Mouse (Mus musculus): ENCODE measurements around the gene Cd40. TPM values are rescaled to one million over a fixed set of nuclear protein-coding genes. Genes with fewer than 3 reads are reported as not detected.

Gene Cd40
- total RNA-seq, 2 experiments from 2014 or later, result 1.7 to 3.2 TPM

- DNase-seq, result no peak
- intact Hi-C loops (cut with DNase I), result no loop called here
These were observed 3.9 kb upstream of the Cd40 start for GRCm38 (mm10) chr2:165051566-165051965.

- intact Hi-C loops (cut with DNase I), result no loop called here
- DNase-seq, result peak in 1 of 2 experiments; percentile 35
These were observed 478 bp downstream of the Cd40 start for GRCm38 (mm10) chr2:165055905-165056304.

- no peak for DNase-seq
- intact Hi-C loops (cut with DNase I), result no loop called here
These were observed 1.1 kb downstream of the Cd40 start for GRCm38 (mm10) chr2:165056377-165057085.

- DNase-seq, result no peak
- intact Hi-C loops (cut with DNase I), result no loop called here
These were observed 4.5 kb downstream of the Cd40 start for GRCm38 (mm10) chr2:165059961-165060360.

GRCm38 (mm10) chr2:165061638-165062433 is 6.4 kb downstream of the Cd40 start:
- intact Hi-C loops (cut with DNase I), result no loop called here
- DNase-seq, result peak in 1 of 2 experiments; percentile 14

- no peak for DNase-seq
- intact Hi-C loops (cut with DNase I), result no loop called here
These were observed 9.1 kb downstream of the Cd40 start for GRCm38 (mm10) chr2:165064489-165064888.

- no peak for DNase-seq
- intact Hi-C loops (cut with DNase I), result no loop called here
These were observed 13.4 kb downstream of the Cd40 start for GRCm38 (mm10) chr2:165068806-165069205.

- DNase-seq, result peak; percentile 68 to 69
- intact Hi-C loops (cut with DNase I), result loop anchor here (1.0 kb wide), 1 partner anchor 108 kb away; no protein-coding TSS in a partner anchor
These were observed 14.8 kb downstream of the Cd40 start for GRCm38 (mm10) chr2:165070096-165070816.

- DNase-seq, result no peak
- intact Hi-C loops (cut with DNase I), result no loop called here
These were observed 18.0 kb downstream of the Cd40 start for GRCm38 (mm10) chr2:165073381-165073781.

- peak; percentile 58 to 59 for DNase-seq
- intact Hi-C loops (cut with DNase I), result loop anchor here (1.0 to 2.0 kb wide), 2 partner anchors 39 to 287 kb away; no protein-coding TSS in a partner anchor
These were observed 18.9 kb downstream of the Cd40 start for GRCm38 (mm10) chr2:165074081-165074884.

GRCm38 (mm10) chr2:165074937-165075336 is 19.5 kb downstream of the Cd40 start:
- peak; percentile 80 to 85 for DNase-seq
- intact Hi-C loops (cut with DNase I), result loop anchor here (1.0 to 2.0 kb wide), 5 partner anchors 38 to 286 kb away; no protein-coding TSS in a partner anchor

- intact Hi-C loops (cut with DNase I), result no loop called here
- DNase-seq, result no peak
These were observed 21.6 kb downstream of the Cd40 start for GRCm38 (mm10) chr2:165077055-165077454.

- no peak for DNase-seq
- intact Hi-C loops (cut with DNase I), result no loop called here
These were observed 22.6 kb downstream of the Cd40 start for GRCm38 (mm10) chr2:165078045-165078444.

GRCm38 (mm10) chr2:165078605-165079004 is 23.2 kb downstream of the Cd40 start:
- no peak for DNase-seq
- intact Hi-C loops (cut with DNase I), result no loop called here

- DNase-seq, result no peak
These were observed 25.2 kb downstream of the Cd40 start for GRCm38 (mm10) chr2:165080657-165081056.

GRCm38 (mm10) chr2:165081257-165081656 is 25.8 kb downstream of the Cd40 start:
- no peak for DNase-seq
- intact Hi-C loops (cut with DNase I), result no loop called here

More at GRCm38 (mm10) chr2:165080657-165081056, 25.2 kb downstream of the Cd40 start:
- intact Hi-C loops (cut with DNase I), result no loop called here

GRCm38 (mm10) chr2:165086634-165087033 is 31.2 kb downstream of the Cd40 start:
- DNase-seq, result no peak
- intact Hi-C loops (cut with DNase I), result no loop called here

GRCm38 (mm10) chr2:165089470-165089869 is 34.0 kb downstream of the Cd40 start:
- DNase-seq, result no peak
- intact Hi-C loops (cut with DNase I), result no loop called here

GRCm38 (mm10) chr2:165090650-165091049 is 35.2 kb downstream of the Cd40 start, which contains the start of gene 1700025C18Rik:
Gene 1700025C18Rik (minus strand): TSS chr2:165090750.
- DNase-seq, result no peak
- intact Hi-C loops (cut with DNase I), result no loop called here

- intact Hi-C loops (cut with DNase I), result no loop called here
These were observed 36.1 kb downstream of the Cd40 start for GRCm38 (mm10) chr2:165091433-165091965.

More at GRCm38 (mm10) chr2:165091433-165091965, 36.1 kb downstream of the Cd40 start:
- no peak for DNase-seq

Data from heart, postnatal 36 days (tissue).